Mouse (Mus musculus) thymus, adult 2 months (tissue): ENCODE measurements around the gene Emc9. TPM values are rescaled to one million over a fixed set of nuclear protein-coding genes. Genes with fewer than 3 reads are reported as not detected.
A peak's percentile ranks its signal among the peaks of the same experiment; 100 is the strongest.

Experiments used
- DNase-seq: peaks from one replicate; pipeline ENCODE4 v3.0.0; 2021
- H3K27ac ChIP-seq: fragments of 200-500 bp; 2 replicates; pipeline ENCODE4 v1.5.1; 2012; ENCODE audit warnings: low read length, control low read depth; ENCODE audit not compliant: control insufficient read depth, insufficient read depth
- H3K27me3 ChIP-seq: fragments of 200-500 bp; 2 replicates; pipeline ENCODE4 v1.6.1; 2012; ENCODE audit warnings: mild to moderate bottlenecking, low read length, moderate library complexity, mixed read lengths; ENCODE audit not compliant: control insufficient read depth, insufficient read depth
- H3K36me3 ChIP-seq: fragments of 200-500 bp; 2 replicates; pipeline ENCODE4 v1.6.1; 2012; ENCODE audit warnings: mild to moderate bottlenecking, low read length, moderate library complexity; ENCODE audit not compliant: control insufficient read depth, insufficient read depth
- H3K4me1 ChIP-seq: fragments of 200-500 bp; replicated peaks from 2 replicates; pipeline ENCODE4 v1.6.1; 2012; ENCODE audit warnings: low read length; ENCODE audit not compliant: control insufficient read depth, insufficient read depth
- H3K4me3 ChIP-seq: fragments of 200-500 bp; 2 replicates; pipeline ENCODE4 v1.5.1; 2012; ENCODE audit warnings: mild to moderate bottlenecking, low read length, control low read depth, moderate library complexity; ENCODE audit not compliant: control insufficient read depth, insufficient read depth
- CTCF ChIP-seq: fragments of 200-500 bp; IDR thresholded peaks from 2 replicates; pipeline ENCODE4 v1.5.1; 2012; ENCODE audit warnings: mild to moderate bottlenecking, control low read depth, low read length, moderate library complexity, borderline replicate concordance; ENCODE audit not compliant: control insufficient read depth, poor library complexity, insufficient read depth; ENCODE audit errors: extremely low read depth
- POLR2A ChIP-seq: fragments of 200-500 bp; IDR thresholded peaks from 2 replicates; pipeline ENCODE4 v1.6.1; 2012; ENCODE audit warnings: mild to moderate bottlenecking, low read length, control low read depth, moderate library complexity; ENCODE audit not compliant: control insufficient read depth, poor library complexity, insufficient read depth; ENCODE audit errors: extremely low read depth
- WGBS: fragments of 180-500 bp; shearing (Covaris S2); methylation state at CpG from one replicate; pipeline ENCODE4 v1.1.7; 2018; 5-methylcytosine and 5-hydroxymethylcytosine counted together
- polyA plus RNA-seq: library from polyadenylated mRNA; depleted of rRNA; stranded (reverse); fragments of >200 nt; gene quantifications from 2 replicates; pipeline ENCODE4 v1.2.3, GENCODE M21; 2012; rRNA removed

The Emc9 gene
- polyA plus RNA-seq, 1 experiment = 13.4 TPM

- WGBS = under 1% methylated on average over 32 of the region's 32 CpGs
- Histone ChIP-seq H3K4me1 (peaks cover 16% of the 10 kb centered on the region), H3K27me3 (no peaks in the 10 kb centered on the region), H3K36me3 (no peaks in the 10 kb centered on the region), H3K4me3 (peak within 1 kb of the TSS; percentile 54), H3K27ac (no peak within 1 kb of the TSS)
- TF ChIP-seq POLR2A (no peak), CTCF (no peak)
- peak; percentile 38 for DNase-seq
These were observed 44.9 kb downstream of the Emc9 start, which contains the start of gene Pck2 for GRCm38 (mm10) chr14:55540067-55540786. Pck2 (plus strand) TSS chr14:55540266.

- no peak for TF ChIP-seq POLR2A
- TF ChIP-seq CTCF = peak; percentile 71; the same call in 1 of the 2 replicates
- WGBS = 75% methylated on average over 6 of the region's 6 CpGs
- peak; percentile 42 for DNase-seq
- Histone ChIP-seq H3K4me3 (no peak overlapping the region), H3K27ac (no peak overlapping the region), H3K36me3 (no peaks in the 10 kb centered on the region), H3K27me3 (no peaks in the 10 kb centered on the region), H3K4me1 (peaks cover 13% of the 10 kb centered on the region)
These were observed 48.9 kb downstream of the Emc9 start for GRCm38 (mm10) chr14:55536116-55536745.

Other genes starting within 250 kb of the Emc9 start
- gene Dhrs4, start 106.5 kb downstream of the Emc9 start, polyA plus RNA-seq = 38.3 and 46.8 TPM in 2 replicates
- gene Carmil3, start 94.7 kb downstream of the Emc9 start, polyA plus RNA-seq = 20.6 and 25.4 TPM in 2 replicates
- 0.98 and 1.0 TPM in 2 replicates for gene Cpne6, start 74.9 kb downstream of the Emc9 start, polyA plus RNA-seq
- gene Nrl, start 60.3 kb downstream of the Emc9 start, polyA plus RNA-seq = 0.50 and 0.70 TPM in 2 replicates
- 13.2 and 13.3 TPM in 2 replicates for gene Pck2, start 45.0 kb downstream of the Emc9 start, polyA plus RNA-seq
- gene Dcaf11, start 25.3 kb downstream of the Emc9 start, polyA plus RNA-seq = 76.8 and 77.7 TPM in 2 replicates
- 8.2 and 8.3 TPM in 2 replicates for gene A730061H03Rik, start 24.9 kb downstream of the Emc9 start, polyA plus RNA-seq
- 1.7 and 20.2 TPM in 2 replicates for gene Fitm1, start 9.7 kb downstream of the Emc9 start, polyA plus RNA-seq
- 129 and 136 TPM in 2 replicates for gene Psme1, start 7.2 kb downstream of the Emc9 start, polyA plus RNA-seq
- gene Psme2, start 5.8 kb upstream of the Emc9 start, polyA plus RNA-seq = 98.7 and 104 TPM in 2 replicates
- gene Rnf31, start 6.4 kb upstream of the Emc9 start, polyA plus RNA-seq = 84.0 and 89.3 TPM in 2 replicates
- gene Irf9, start 18.3 kb upstream of the Emc9 start, polyA plus RNA-seq = 135 and 162 TPM in 2 replicates
- 2.9 and 3.7 TPM in 2 replicates for gene Rec8, start 32.7 kb upstream of the Emc9 start, polyA plus RNA-seq
- gene Ipo4, start 50.7 kb upstream of the Emc9 start, polyA plus RNA-seq = 68.1 and 71.6 TPM in 2 replicates
- gene Gm49378, start 52.6 kb upstream of the Emc9 start, polyA plus RNA-seq = 10.2 and 10.9 TPM in 2 replicates
- 98.1 and 102 TPM in 2 replicates for gene Tm9sf1, start 58.5 kb upstream of the Emc9 start, polyA plus RNA-seq
- gene Tssk4, start 64.9 kb upstream of the Emc9 start, polyA plus RNA-seq = 2.2 and 2.6 TPM in 2 replicates
- gene Mdp1, start 75.2 kb upstream of the Emc9 start, polyA plus RNA-seq = 34.7 and 45.8 TPM in 2 replicates
- gene Gmpr2, start 86.6 kb upstream of the Emc9 start, polyA plus RNA-seq = 27.8 and 40.9 TPM in 2 replicates
- gene Nedd8, start 86.8 kb upstream of the Emc9 start, polyA plus RNA-seq = 292 and 416 TPM in 2 replicates
- gene Tinf2, start 96.5 kb upstream of the Emc9 start, polyA plus RNA-seq = 51.5 and 51.9 TPM in 2 replicates
- 7.2 and 8.2 TPM in 2 replicates for gene Tgm1, start 128.6 kb upstream of the Emc9 start, polyA plus RNA-seq
- gene Rabggta, start 137.0 kb upstream of the Emc9 start, polyA plus RNA-seq = 80.5 and 84.9 TPM in 2 replicates
- gene Dhrs1, start 160.4 kb upstream of the Emc9 start, polyA plus RNA-seq = 78.9 and 93.5 TPM in 2 replicates
- gene Nop9, start 160.4 kb upstream of the Emc9 start, polyA plus RNA-seq = 41.5 and 43.6 TPM in 2 replicates
- gene Cideb, start 173.2 kb upstream of the Emc9 start, polyA plus RNA-seq = 1.8 and 2.7 TPM in 2 replicates
- 1.7 and 1.8 TPM in 2 replicates for gene Ltb4r2, start 176.1 kb upstream of the Emc9 start, polyA plus RNA-seq
- gene Ltb4r1, start 180.7 kb upstream of the Emc9 start, polyA plus RNA-seq = 2.6 and 2.8 TPM in 2 replicates
- gene Adcy4, start 198.8 kb upstream of the Emc9 start, polyA plus RNA-seq = 7.4 and 11.2 TPM in 2 replicates
- gene Ripk3, start 203.6 kb upstream of the Emc9 start, polyA plus RNA-seq = 66.8 and 84.4 TPM in 2 replicates
- 2.3 and 2.7 TPM in 2 replicates for gene Nfatc4, start 237.8 kb upstream of the Emc9 start, polyA plus RNA-seq